Mouse (Mus musculus) limb, embryonic 14.5 days (tissue): ENCODE results near the gene Amph. TPM values are rescaled to one million over a fixed set of nuclear protein-coding genes. Genes with fewer than 3 reads are reported as not detected.

Source experiments
- ATAC-seq: fragments of 200-750 bp; cut with Nextera tagmentation; 2 replicates; pipeline ENCODE4 v1.8.0; 2017; ENCODE audit warnings: low read depth, moderate number of reproducible peaks, moderate TSS enrichment; ENCODE audit not compliant: low FRiP score
- DNase-seq: peaks from one replicate; pipeline ENCODE4 v3.0.0-alpha.2; 2015; ENCODE audit warnings: low spot score
- H3K27ac ChIP-seq: fragments of 300-500 bp; sonication (generic); replicated peaks from 2 replicates; pipeline ENCODE4 v1.5.1; 2014; ENCODE audit warnings: low read depth, mild to moderate bottlenecking, low read length, moderate library complexity, mixed read lengths
- H3K27me3 ChIP-seq: fragments of 300-500 bp; sonication (generic); 2 replicates; pipeline ENCODE4 v1.6.1; 2014; ENCODE audit warnings: low read length, mixed read lengths; ENCODE audit not compliant: control insufficient read depth, insufficient read depth
- H3K36me3 ChIP-seq: fragments of 300-500 bp; sonication (generic); 2 replicates; pipeline ENCODE4 v1.6.1; 2014; ENCODE audit warnings: mild to moderate bottlenecking, low read length, moderate library complexity, mixed read lengths; ENCODE audit not compliant: control insufficient read depth, insufficient read depth
- H3K4me1 ChIP-seq: fragments of 300-500 bp; sonication (generic); 2 replicates; pipeline ENCODE4 v1.6.1; 2014; ENCODE audit warnings: antibody characterized with exemption, low read length, mixed read lengths; ENCODE audit not compliant: control insufficient read depth, insufficient read depth
- H3K4me2 ChIP-seq: fragments of 300-500 bp; sonication (generic); replicated peaks from 2 replicates; pipeline ENCODE4 v1.6.1; 2014; ENCODE audit warnings: low read depth, mild to moderate bottlenecking, low read length, moderate library complexity; ENCODE audit not compliant: severe bottlenecking
- H3K4me3 ChIP-seq: fragments of 300-500 bp; sonication (generic); replicated peaks from 2 replicates; pipeline ENCODE4 v1.5.1; 2014; ENCODE audit warnings: low read length
- H3K9ac ChIP-seq: fragments of 300-500 bp; sonication (generic); 2 replicates; pipeline ENCODE4 v1.6.1; 2014; ENCODE audit warnings: mild to moderate bottlenecking, low read depth, low read length, moderate library complexity; ENCODE audit not compliant: severe bottlenecking
- H3K9me3 ChIP-seq: fragments of 300-500 bp; sonication (generic); 2 replicates; pipeline ENCODE4 v1.6.1; 2016; ENCODE audit warnings: low read length; ENCODE audit not compliant: control insufficient read depth
- POLR2A ChIP-seq: fragments of 200-500 bp; IDR thresholded peaks from 2 replicates; pipeline ENCODE4 v1.8.0; 2012; ENCODE audit warnings: inconsistent platforms, mild to moderate bottlenecking, moderate library complexity, borderline replicate concordance; ENCODE audit not compliant: insufficient read depth, insufficient read length; ENCODE audit errors: extremely low read depth
- WGBS: fragments of 180-500 bp; shearing (Covaris S2); extraction: QIAGEN DNeasy Blood & Tissue Kit; methylation state at CpG from one replicate; pipeline ENCODE4 v1.1.7; 2014; 5-methylcytosine and 5-hydroxymethylcytosine counted together
- polyA plus RNA-seq, 2 experiments: library from polyadenylated mRNA; depleted of rRNA in 1 of 2; stranded (reverse) in 1 of 2; unstranded in 1 of 2; fragments of >200 nt; fragmentation: Nextera tagmentation in 1 of 2; extraction: Ambion mirVana in 1 of 2; gene quantifications; 2 replicates each; pipeline versions ENCODE4 v1.2.1 to v1.2.3; 2012 to 2014

Amph gene
- polyA plus RNA-seq, 2 experiments: 1.3 to 2.2 TPM

DNA sequence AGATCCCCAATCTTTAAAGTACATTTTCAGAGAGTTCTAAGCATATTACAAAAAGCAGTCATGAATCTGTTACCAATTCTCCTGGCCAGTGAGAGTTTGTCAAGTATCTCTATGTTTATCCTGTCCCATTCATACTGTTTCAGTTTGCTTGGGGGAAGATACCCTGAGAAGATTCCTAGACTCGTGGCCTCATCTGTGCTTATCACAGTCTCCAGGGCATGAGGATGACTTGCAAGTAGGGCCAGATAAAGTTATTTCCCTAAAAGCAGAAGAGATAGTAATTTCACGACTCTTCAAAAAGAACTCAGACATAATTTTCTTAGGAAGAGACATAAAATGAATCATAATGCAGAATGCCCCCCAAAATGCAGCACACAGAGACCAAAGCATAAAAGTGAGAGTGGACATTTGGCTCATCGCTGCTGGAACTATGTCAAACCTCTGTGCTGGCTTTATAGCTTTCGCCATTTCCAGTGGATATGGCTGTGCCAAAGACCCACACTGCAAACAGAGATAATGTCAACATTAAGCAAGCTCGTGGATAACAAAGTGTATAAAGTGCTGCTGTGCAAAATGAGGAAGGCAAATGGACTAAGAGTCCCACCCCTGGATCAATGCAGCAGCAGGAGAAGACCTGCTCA, 179.0 kb downstream of the Amph start:
- H3K27me3 ChIP-seq: no peaks in the 10 kb centered on the region
- H3K4me1 ChIP-seq: no peaks in the 10 kb centered on the region
- ATAC-seq (no peak), DNase-seq (no peak)
- H3K36me3 ChIP-seq: no peaks in the 10 kb centered on the region
- no peaks in the 10 kb centered on the region for H3K9me3 ChIP-seq
- no peak for TF ChIP-seq POLR2A
- no peak overlapping the region for H3K27ac ChIP-seq
- no peak overlapping the region for H3K4me3 ChIP-seq
- no peak overlapping the region for H3K9ac ChIP-seq
- WGBS: 77% methylated on average over 5 of the region's 5 CpGs
- no peak overlapping the region for H3K4me2 ChIP-seq

DNA sequence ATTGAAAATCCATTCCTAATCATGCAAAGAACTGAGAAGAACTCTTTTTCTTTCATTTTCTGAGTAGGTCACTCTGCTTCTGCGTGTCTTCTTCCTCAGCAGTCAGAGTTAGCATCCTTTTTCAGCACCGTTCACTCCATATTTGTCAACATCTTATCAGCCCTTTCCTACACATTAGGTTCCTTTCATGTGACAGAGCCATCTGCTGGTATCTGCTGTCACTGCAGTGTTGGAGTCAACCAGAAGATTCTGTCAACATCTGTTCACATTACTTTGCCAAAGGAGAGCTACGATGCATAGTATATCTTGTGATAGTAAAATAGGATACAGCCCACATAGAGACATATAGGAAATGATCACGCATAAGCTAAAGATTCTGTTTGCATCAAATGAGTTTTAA, 185.8 kb downstream of the Amph start:
- H3K4me3 ChIP-seq: no peak overlapping the region
- ATAC-seq: no peak
- no peaks in the 10 kb centered on the region for H3K9me3 ChIP-seq
- H3K27me3 ChIP-seq: no peaks in the 10 kb centered on the region
- DNase-seq: peak; percentile 66
- no peaks in the 10 kb centered on the region for H3K36me3 ChIP-seq
- no peak overlapping the region for H3K4me2 ChIP-seq
- TF ChIP-seq POLR2A: no peak
- no peaks in the 10 kb centered on the region; the same call in 1 of the 2 replicates for H3K4me1 ChIP-seq
- 36% methylated on average over 4 of the region's 4 CpGs for WGBS
- H3K27ac ChIP-seq: no peak overlapping the region
- no peak overlapping the region for H3K9ac ChIP-seq

DNA sequence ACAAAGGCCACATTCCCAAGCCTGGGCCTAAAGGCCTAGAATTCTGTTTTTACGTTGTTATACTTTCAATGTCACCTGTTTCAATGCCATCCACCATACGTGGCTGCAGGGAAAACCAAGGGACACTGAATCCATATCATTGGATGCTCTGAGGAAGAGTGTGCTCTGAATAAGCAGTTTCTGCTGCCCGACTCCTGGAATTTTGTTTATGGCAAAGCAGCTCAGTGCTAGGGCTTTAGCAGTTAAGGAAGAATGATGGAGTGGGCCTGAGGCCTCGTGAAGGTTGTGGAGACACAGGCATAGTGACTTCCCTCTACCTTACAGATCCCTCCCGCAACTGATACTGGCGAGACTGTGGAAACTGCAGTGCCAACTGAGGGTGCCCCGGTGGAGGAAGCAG, 189.2 kb downstream of the Amph start:
- DNase-seq (no peak), ATAC-seq (no peak)
- no peaks in the 10 kb centered on the region for H3K36me3 ChIP-seq
- 67% methylated on average over 7 of the region's 7 CpGs for WGBS
- H3K4me3 ChIP-seq: no peak overlapping the region
- H3K27ac ChIP-seq: no peak overlapping the region
- H3K9me3 ChIP-seq: no peaks in the 10 kb centered on the region
- no peak overlapping the region for H3K4me2 ChIP-seq
- H3K27me3 ChIP-seq: no peaks in the 10 kb centered on the region
- H3K4me1 ChIP-seq: no peaks in the 10 kb centered on the region; the same call in 1 of the 2 replicates
- H3K9ac ChIP-seq: no peak overlapping the region
- no peak for TF ChIP-seq POLR2A

DNA sequence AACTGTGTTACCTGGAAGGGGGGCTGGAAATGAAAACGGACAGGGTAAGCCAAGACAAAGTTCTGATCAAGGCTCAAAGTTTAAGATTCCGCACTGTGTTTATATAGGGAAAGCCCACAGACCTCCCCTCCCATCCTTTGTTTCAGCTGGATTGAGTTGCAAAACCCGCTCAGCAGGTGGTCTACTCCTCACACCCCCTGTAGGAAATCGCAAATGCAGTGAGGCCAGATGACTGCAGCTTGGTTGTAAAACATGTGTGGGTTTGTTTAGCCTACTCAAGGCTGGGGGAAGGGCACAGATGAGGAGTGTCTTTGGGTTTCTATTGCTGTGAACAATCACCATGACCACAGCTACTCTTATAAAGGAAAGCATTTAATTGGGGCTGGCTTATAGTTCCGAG, 189.9 kb downstream of the Amph start:
- Histone ChIP-seq H3K4me1 (no peaks in the 10 kb centered on the region; the same call in 1 of the 2 replicates), H3K4me3 (no peak overlapping the region), H3K4me2 (no peak overlapping the region), H3K27me3 (no peaks in the 10 kb centered on the region), H3K9ac (no peak overlapping the region), H3K9me3 (no peaks in the 10 kb centered on the region), H3K27ac (no peak overlapping the region), H3K36me3 (no peaks in the 10 kb centered on the region)
- TF ChIP-seq POLR2A: no peak
- 30% methylated on average over 5 of the region's 5 CpGs for WGBS
- peak; percentile 30 for DNase-seq
- peak; percentile 70 for ATAC-seq

DNA sequence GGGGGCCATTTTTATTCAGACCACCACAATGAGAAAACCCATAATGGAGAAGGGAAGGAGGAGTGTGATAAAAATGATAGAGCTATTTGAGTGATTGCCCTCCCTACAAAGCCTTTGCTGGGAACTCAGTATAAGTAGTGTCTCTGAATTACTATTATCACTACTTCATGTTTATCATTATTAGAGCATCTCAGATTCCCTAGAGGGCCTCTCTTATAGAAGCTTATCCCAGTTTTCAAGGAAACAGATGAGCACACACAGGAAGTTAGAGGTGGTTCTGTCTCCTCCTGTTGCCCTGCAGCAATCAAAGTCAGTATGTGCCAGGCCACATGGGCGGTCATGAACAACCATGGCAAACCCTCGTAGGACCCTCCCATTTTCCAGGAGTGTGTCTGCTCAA, 190.5 kb downstream of the Amph start:
- H3K4me3 ChIP-seq: no peak overlapping the region
- no peak for TF ChIP-seq POLR2A

More for the DNA sequence above, 190.5 kb downstream of the Amph start:
- no peaks in the 10 kb centered on the region; the same call in 1 of the 2 replicates for H3K4me1 ChIP-seq
- H3K27me3 ChIP-seq: no peaks in the 10 kb centered on the region
- H3K4me2 ChIP-seq: no peak overlapping the region
- no peak overlapping the region for H3K9ac ChIP-seq
- WGBS: 91% methylated on average over 2 of the region's 2 CpGs
- no peaks in the 10 kb centered on the region for H3K36me3 ChIP-seq
- no peaks in the 10 kb centered on the region for H3K9me3 ChIP-seq
- no peak for DNase-seq
- ATAC-seq: no peak
- no peak overlapping the region for H3K27ac ChIP-seq
